ENCODE assay signal across 11 mouse cellular contexts in the genomic region with DNA sequence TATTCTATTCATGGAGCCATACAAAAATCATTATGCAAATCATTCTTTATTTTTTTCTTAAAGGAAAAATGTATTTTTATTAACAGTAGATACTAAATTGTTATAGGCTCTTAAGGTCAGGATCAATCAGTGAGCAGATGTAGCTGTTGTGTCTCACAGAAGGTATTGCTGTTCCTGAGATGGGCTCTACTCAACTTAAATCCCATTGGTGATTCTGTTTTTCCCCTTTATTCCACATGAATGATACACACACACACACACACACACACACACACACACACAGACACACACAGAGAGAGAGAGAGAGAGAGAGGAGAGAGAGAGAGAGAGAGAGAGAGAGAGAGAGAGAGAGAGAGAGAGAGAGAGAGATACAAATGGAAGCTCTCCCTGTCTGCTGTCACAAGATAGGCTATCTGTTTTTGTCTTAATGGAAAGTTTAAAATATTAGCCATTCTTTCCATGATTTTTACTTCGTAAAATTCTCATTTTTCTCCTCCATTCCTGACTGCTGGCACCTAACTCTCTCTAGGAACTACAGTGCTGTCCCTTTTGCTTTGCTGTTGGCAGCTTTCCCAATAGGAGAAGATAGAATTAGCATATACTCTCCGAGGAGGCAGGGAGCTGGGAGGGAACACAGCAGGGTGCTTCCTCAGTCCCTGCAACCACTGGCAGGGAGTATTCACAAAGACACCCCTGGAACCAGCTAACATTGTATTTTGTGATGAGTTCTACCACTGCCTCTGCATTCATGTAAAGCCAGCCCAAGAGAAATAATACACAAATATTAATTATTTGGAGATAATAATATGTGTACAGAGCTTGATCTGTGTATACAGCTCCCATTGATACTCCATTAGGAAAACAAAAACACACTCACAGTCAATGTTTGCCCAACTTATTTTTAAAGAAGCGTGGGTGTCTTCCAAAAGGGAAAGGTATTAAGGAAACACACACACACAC.
DNase-seq lines count a peak whose midpoint lies in the region; ATAC-seq and TF ChIP-seq lines count a peak whose summit lies in the region.
"Had no signal": no experiment of that assay in that cellular context is flagged by ENCODE, and none has a peak within 500 bp of the region (broad histone marks: within the 10 kb centered on the region; RNA-seq: fewer than 3 reads in every experiment).

No protein-coding gene starts in this region.

- 0 out of 2 replicates have a peak overlapping the region, but pooled peaks have one; percentile 5 for H3K4me2 ChIP-seq in forebrain, embryonic 13.5 days
- no peak overlapping the region for H3K4me2 ChIP-seq in midbrain, embryonic 12.5 days (replicated peaks)
- H3K4me2 ChIP-seq: limb, embryonic 15.5 days; neural tube, embryonic 12.5 days had no signal

- H3K9ac ChIP-seq in forebrain, embryonic 13.5 days, result no peak overlapping the region
- H3K9ac ChIP-seq in midbrain, embryonic 12.5 days (replicated peaks), result no peak overlapping the region
- H3K9ac ChIP-seq: limb, embryonic 15.5 days; neural tube, embryonic 12.5 days had no signal

- WGBS in forebrain, embryonic 13.5 days, result 16% methylated on average over 3 of the region's 3 CpGs
- WGBS in midbrain, embryonic 12.5 days, result 35% methylated on average over 3 of the region's 3 CpGs

- no peak for TF ChIP-seq CTCF in left cerebral cortex, adult 2 months (IDR thresholded peaks at IDR 0.05)

- no peak overlapping the region for H3K27ac ChIP-seq in left cerebral cortex, adult 2 months
- H3K27ac ChIP-seq in forebrain, embryonic 13.5 days, result no peak overlapping the region
- H3K27ac ChIP-seq in midbrain, embryonic 12.5 days (replicated peaks), result no peak overlapping the region
- H3K27ac ChIP-seq: limb, embryonic 15.5 days; neural tube, embryonic 12.5 days had no signal

- no peaks in the 10 kb centered on the region for H3K27me3 ChIP-seq in forebrain, embryonic 13.5 days
- H3K27me3 ChIP-seq in midbrain, embryonic 12.5 days, result no peaks in the 10 kb centered on the region
- H3K27me3 ChIP-seq: limb, embryonic 15.5 days; neural tube, embryonic 12.5 days had no signal

- H3K4me1 ChIP-seq in forebrain, embryonic 13.5 days, result peaks cover 3% of the 10 kb centered on the region; the same call in 1 of the 2 replicates
- H3K4me1 ChIP-seq in midbrain, embryonic 12.5 days, result 0 out of 2 replicates have a peak, but pooled peaks cover 6% of the 10 kb centered on the region
- H3K4me1 ChIP-seq: limb, embryonic 15.5 days; neural tube, embryonic 12.5 days had no signal

- H3K9me3 ChIP-seq in forebrain, embryonic 13.5 days (replicated peaks), result no peaks in the 10 kb centered on the region
- no peaks in the 10 kb centered on the region for H3K9me3 ChIP-seq in midbrain, embryonic 12.5 days
- H3K9me3 ChIP-seq: limb, embryonic 15.5 days; neural tube, embryonic 12.5 days had no signal

- ATAC-seq in forebrain, embryonic 13.5 days, result peak; percentile 94
- peak; percentile 50; the same call in 1 of the 2 replicates for ATAC-seq in midbrain, embryonic 12.5 days (ENCODE audit: low FRiP score, low read depth)
- ATAC-seq: inflammation-experienced regulatory T-cells, adult 6 months had no signal

- no peaks in the 10 kb centered on the region for H3K36me3 ChIP-seq in forebrain, embryonic 13.5 days (ENCODE audit: poor library complexity, severe bottlenecking)
- H3K36me3 ChIP-seq in midbrain, embryonic 12.5 days, result no peaks in the 10 kb centered on the region
- H3K36me3 ChIP-seq: limb, embryonic 15.5 days; neural tube, embryonic 12.5 days had no signal

- DNase-seq in left cerebral cortex, adult 18-20 months (ENCODE audit: low spot score in 2 of 2), result peak; percentile 6 to 10
- no peak for DNase-seq in left cerebral cortex, adult 2 months (ENCODE audit: extremely low spot score in 1 of 2, low spot score in 2 of 2)
- peak; percentile 20 for DNase-seq in right cerebral cortex, postnatal 14 days
- DNase-seq in layer of hippocampus, postnatal 25 days (ENCODE audit: extremely low spot score in 1 of 2, low spot score in 1 of 2), result no peak
- DNase-seq in kidney, postnatal 10 days, result no peak
- no peak for DNase-seq in spleen, adult 18-20 months

- no peak overlapping the region for H3K4me3 ChIP-seq in left cerebral cortex, adult 2 months
- no peak overlapping the region for H3K4me3 ChIP-seq in forebrain, embryonic 13.5 days
- no peak overlapping the region for H3K4me3 ChIP-seq in midbrain, embryonic 12.5 days
- H3K4me3 ChIP-seq: limb, embryonic 15.5 days; neural tube, embryonic 12.5 days had no signal

- intact Hi-C loops in left cerebral cortex, adult 2 months (cut with DNase I), result no loop called here

Comparison
In these comparisons a context has a peak if more than half of its experiments do, and no peak if none do; other contexts are left out.
1. DNase-seq: peak in left cerebral cortex, adult 18-20 months (2 of 2) and right cerebral cortex, postnatal 14 days (single experiment); none in left cerebral cortex, adult 2 months (0 of 2), layer of hippocampus, postnatal 25 days (0 of 2), kidney, postnatal 10 days (single experiment) and spleen, adult 18-20 months (0 of 2).